Mouse (Mus musculus): Measurements from ENCODE around the gene Gadd45b.

Gadd45b gene

GRCm38 (mm10) chr10:80909375-80910162, 20.3 kb upstream of the Gadd45b start:
- no peak for DNase-seq (ENCODE audit: low spot score in 2 of 2)

- DNase-seq (ENCODE audit: low spot score in 2 of 2): no peak
Observed at GRCm38 (mm10) chr10:80911354-80911753, 18.5 kb upstream of the Gadd45b start.

GRCm38 (mm10) chr10:80911891-80912290, 18.0 kb upstream of the Gadd45b start:
- no peak for DNase-seq (ENCODE audit: low spot score in 2 of 2)

- no peak for DNase-seq (ENCODE audit: low spot score in 2 of 2)
Observed at GRCm38 (mm10) chr10:80913364-80914011, 16.4 kb upstream of the Gadd45b start.

GRCm38 (mm10) chr10:80914253-80914656, 15.6 kb upstream of the Gadd45b start:
- DNase-seq (ENCODE audit: low spot score in 2 of 2): no peak

- DNase-seq (ENCODE audit: low spot score in 2 of 2): no peak
Observed at GRCm38 (mm10) chr10:80915260-80915659, 14.6 kb upstream of the Gadd45b start.

- no peak for DNase-seq (ENCODE audit: low spot score in 2 of 2)
Observed at GRCm38 (mm10) chr10:80915736-80916135, 14.1 kb upstream of the Gadd45b start.

GRCm38 (mm10) chr10:80917336-80917778, 12.5 kb upstream of the Gadd45b start:
- no peak for DNase-seq (ENCODE audit: low spot score in 2 of 2)

GRCm38 (mm10) chr10:80917779-80918434, 12.0 kb upstream of the Gadd45b start, which contains the start of gene Lmnb2:
Gene Lmnb2 (minus strand): TSS chr10:80918245.
- DNase-seq (ENCODE audit: low spot score in 2 of 2): peak; percentile 51 to 83

- no peak for DNase-seq (ENCODE audit: low spot score in 2 of 2)
Observed at GRCm38 (mm10) chr10:80921923-80922322, 8.0 kb upstream of the Gadd45b start.

GRCm38 (mm10) chr10:80925472-80925871, 4.4 kb upstream of the Gadd45b start:
- DNase-seq (ENCODE audit: low spot score in 2 of 2): no peak

GRCm38 (mm10) chr10:80928586-80929298, 1.1 kb upstream of the Gadd45b start:
- peak; percentile 86 to 92 for DNase-seq (ENCODE audit: low spot score in 2 of 2)

- peak in 1 of 2 experiments; percentile 41 for DNase-seq (ENCODE audit: low spot score in 2 of 2)
Observed at GRCm38 (mm10) chr10:80930361-80931152, 684 bp downstream of the Gadd45b start.

- no peak for DNase-seq (ENCODE audit: low spot score in 2 of 2)
Observed at GRCm38 (mm10) chr10:80931153-80931671, 1.3 kb downstream of the Gadd45b start.

- DNase-seq (ENCODE audit: low spot score in 2 of 2): peak in 1 of 2 experiments; percentile 25
Observed at GRCm38 (mm10) chr10:80931695-80932094, 1.8 kb downstream of the Gadd45b start.

- DNase-seq (ENCODE audit: low spot score in 2 of 2): no peak
Observed at GRCm38 (mm10) chr10:80932206-80932605, 2.3 kb downstream of the Gadd45b start.

- DNase-seq (ENCODE audit: low spot score in 2 of 2): no peak
Observed at GRCm38 (mm10) chr10:80932700-80933420, 3.0 kb downstream of the Gadd45b start.

- DNase-seq (ENCODE audit: low spot score in 2 of 2): no peak
Observed at GRCm38 (mm10) chr10:80933421-80933979, 3.6 kb downstream of the Gadd45b start.

GRCm38 (mm10) chr10:80934136-80934985, 4.5 kb downstream of the Gadd45b start:
- no peak for DNase-seq (ENCODE audit: low spot score in 2 of 2)

All from cerebellum, postnatal 4 days (tissue).